Mouse (Mus musculus): Measurements from ENCODE around the gene Zfp872.

GRCm38 (mm10) chr9:22138480-22138879, 49.4 kb upstream of the Zfp872 start:
- TF ChIP-seq CTCF (IDR thresholded peaks at IDR 0.05): no peak; the same call in 1 of the 2 replicates
- no peak for TF ChIP-seq POLR2A (IDR thresholded peaks at IDR 0.05; ENCODE audit: insufficient read depth, low read depth, low read length)
